Mouse (Mus musculus) ovary, postnatal 36 days (tissue): ENCODE data around the gene Rnf43.

Experiments used
- DNase-seq: peaks from one replicate; pipeline ENCODE4 v3.0.0; 2022; ENCODE audit warnings: low spot score, mixed read lengths

Rnf43 gene

GRCm38 (mm10) chr11:87759609-87760005 is 97.1 kb downstream of the Rnf43 start:
- no peak for DNase-seq

GRCm38 (mm10) chr11:87760301-87761081 is 98.0 kb downstream of the Rnf43 start, which contains the start of gene Tspoap1:
Gene Tspoap1, plus strand, starts transcription at chr11:87760541.
- no peak for DNase-seq

- DNase-seq: no peak
Measured at GRCm38 (mm10) chr11:87761181-87761721, 98.7 kb downstream of the Rnf43 start.

- DNase-seq: no peak
Measured at GRCm38 (mm10) chr11:87761806-87762701, 99.5 kb downstream of the Rnf43 start.

DNA sequence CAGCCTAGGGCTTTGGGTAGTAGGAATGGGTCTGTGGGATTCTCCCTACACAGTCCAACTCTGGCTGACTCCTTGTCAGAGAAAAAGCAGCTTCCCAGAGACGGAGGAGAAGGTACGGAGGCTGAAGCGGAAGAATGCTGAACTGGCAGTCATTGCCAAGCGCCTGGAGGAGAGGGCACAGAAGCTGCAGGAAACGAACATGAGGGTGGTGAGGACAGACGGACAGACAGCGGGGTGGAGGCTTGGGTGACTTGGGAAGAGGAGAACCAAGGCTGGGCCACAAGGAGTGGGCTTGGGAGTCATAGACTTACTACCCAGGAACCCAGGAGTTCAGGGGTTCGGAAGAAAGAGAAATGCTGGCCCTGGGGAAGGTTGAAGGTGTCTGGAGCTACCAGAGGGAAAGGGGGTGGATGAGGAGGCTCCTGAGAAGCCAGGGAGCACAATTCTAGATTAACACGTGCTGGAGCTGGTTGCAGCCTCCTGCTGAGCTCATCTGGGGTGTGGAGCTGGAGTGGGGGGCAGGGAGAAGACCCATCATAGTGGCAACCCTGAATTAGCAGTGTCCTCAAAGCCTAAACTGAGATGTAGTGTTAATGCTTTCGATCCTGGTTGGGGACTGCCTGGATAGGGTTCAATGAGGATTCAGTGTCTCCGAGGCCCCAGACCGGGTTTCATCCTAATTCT is 100.3 kb downstream of the Rnf43 start:
- DNase-seq: no peak

DNA sequence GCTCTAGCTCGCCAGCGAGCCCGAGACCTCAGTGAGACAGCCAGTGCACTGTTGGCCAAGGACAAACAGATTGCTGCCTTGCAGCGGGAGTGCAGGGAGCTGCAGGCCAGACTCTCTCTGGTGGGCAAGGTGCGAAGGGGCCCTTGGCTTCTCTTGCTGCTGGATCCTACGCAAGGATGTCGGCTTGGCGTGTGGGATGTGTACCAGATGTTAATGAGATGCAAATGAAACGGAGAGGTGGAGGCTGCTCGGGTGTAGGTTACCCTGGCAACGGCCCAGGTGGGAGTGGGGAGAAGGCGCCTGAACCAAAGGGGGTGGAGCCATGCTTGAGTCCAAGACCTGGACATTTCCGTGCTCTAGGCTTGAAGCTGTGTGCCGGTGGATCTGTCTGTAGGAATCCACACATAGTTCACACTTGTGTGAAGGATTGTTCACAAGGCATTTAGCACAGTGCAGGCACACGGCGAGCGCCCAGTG is 101.0 kb downstream of the Rnf43 start:
- DNase-seq: peak; percentile 45

- DNase-seq: peak; percentile 49
Measured at GRCm38 (mm10) chr11:87763988-87764876, 101.7 kb downstream of the Rnf43 start.

DNA sequence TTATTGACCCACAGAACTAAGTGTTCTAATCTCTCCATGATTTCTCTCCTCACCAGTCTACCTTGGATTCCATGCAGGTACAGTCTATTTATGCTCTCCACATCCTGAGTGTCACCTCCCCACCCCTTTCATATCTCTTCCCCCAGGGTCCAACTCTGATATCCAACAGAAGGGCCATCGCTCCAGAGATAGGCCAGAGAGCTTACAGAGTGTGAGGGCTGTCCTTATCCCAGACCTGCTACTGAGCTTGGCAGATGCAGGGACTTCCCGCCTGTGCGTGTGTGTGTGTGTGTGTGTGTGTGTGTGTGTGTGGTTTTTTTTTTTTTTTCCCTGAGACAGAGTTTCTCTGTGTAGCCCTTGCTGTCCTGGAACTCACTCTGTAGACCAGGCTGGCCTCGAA is 106.2 kb downstream of the Rnf43 start:
- DNase-seq: no peak

DNA sequence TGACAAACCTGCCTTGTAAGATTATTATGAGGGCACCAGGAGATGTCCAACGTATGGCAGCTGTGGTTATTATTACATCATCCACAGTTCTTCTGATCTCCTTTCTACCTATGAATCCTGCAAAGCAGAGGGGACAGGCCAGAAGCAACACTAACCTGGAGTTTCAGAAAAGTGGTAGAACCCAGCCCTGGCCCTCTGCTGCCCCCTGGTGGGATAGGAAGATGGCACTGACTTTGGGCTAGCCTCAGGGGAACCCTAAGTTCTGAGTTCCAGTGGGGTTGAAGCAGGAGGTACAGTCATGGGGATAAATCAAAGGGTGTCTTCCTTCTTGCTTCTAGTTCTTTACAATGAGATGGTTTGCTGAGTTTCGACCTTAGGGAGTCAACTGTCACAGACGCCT is 108.5 kb downstream of the Rnf43 start:
- peak; percentile 64 for DNase-seq

GRCm38 (mm10) chr11:87772354-87772753 is 109.8 kb downstream of the Rnf43 start:
- no peak for DNase-seq

DNA sequence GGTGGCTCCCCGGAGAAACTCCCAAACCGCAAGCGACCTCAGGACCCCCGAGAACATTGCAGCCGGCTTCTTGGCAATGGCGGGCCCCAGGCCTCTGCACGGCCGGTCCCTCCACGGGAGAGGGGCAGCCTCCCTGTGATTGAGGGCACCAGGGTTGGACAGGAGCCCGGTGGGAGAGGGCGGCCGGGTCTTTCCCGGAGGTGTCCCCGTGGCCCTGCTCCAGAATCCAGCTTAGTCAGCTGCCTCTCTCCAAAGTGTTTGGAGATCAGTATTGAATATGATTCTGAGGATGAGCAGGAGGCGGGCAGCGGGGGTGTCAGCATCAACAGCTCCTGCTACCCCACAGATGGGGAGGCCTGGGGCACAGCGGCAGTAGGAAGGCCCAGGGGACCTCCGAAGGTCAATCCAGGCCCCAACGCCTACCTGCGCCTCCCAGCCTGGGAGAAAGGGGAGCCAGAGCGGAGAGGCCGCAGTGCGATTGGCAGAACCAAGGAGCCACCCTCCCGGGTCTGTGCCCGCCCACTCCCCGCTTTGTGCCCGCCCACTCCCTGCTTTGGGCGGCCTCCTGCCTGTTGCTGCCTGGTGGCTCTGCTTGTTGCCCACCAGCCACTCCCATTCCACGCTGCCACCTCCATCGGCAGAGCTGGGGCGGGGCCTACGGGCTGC is 115.7 kb downstream of the Rnf43 start:
- peak; percentile 77 for DNase-seq

DNA sequence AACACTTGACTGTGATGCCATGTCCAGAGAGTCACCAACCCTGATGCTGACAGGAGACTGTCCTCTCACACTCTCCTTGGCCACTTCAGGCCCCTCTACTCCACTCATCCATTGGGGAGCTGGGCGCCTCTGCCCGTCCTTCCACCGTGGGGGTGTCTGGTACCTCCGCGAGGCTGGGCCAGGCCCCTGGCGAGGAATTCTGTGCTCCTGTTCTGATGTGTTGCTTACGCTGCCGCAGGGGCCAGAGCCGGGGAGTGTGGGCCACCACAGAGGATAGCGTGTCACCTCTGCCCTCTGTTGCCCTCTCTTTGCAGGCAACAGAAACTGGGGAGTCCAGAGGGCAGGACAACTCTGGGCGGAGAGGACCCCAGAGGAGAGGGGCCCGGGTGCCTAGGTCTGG is 116.4 kb downstream of the Rnf43 start:
- no peak for DNase-seq

DNA sequence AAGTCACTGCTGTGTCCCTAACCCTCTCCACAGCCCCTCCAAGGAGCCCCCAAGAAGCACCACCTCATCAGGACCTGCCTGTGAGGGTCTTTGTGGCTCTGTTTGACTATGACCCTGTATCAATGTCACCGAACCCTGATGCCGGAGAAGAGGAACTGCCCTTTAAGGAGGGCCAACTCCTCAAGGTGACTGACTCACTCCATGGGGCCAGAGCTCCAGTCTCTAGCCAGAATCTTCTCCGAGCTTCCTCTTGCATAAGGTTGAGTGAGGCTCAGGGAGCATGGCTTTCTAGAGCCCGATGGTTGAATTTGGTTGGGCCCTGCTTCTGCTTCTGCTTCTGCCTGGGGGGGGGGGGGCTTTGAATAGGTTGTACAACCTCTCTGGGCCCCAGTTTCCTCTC is 116.9 kb downstream of the Rnf43 start:
- no peak for DNase-seq

- no peak for DNase-seq
Measured at GRCm38 (mm10) chr11:87780130-87780529, 117.6 kb downstream of the Rnf43 start.
